Mouse (Mus musculus): Measurements from ENCODE around the gene Elof1.
A peak's percentile ranks its signal among the peaks of the same experiment; 100 is the strongest.

- TF ChIP-seq CTCF (IDR thresholded peaks at IDR 0.05; ENCODE audit: low read depth) (peak; percentile 50), EP300 (IDR thresholded peaks at IDR 0.05; ENCODE audit: low read depth) (no peak)
Observed at GRCm38 (mm10) chr9:22156497-22157245, 39.7 kb upstream of the Elof1 start, which contains the start of gene Pigyl.
